Comparison of ENCODE assay signal across 9 mouse cellular contexts in genomic region chr11:113326387-113327011, GRCm38 (mm10).
DNase-seq lines count a peak whose midpoint lies in the region; ATAC-seq lines count a peak whose summit lies in the region.
"Had no signal": no experiment of that assay in that cellular context is flagged by ENCODE, and none has a peak within 500 bp of the region (broad histone marks: within the 10 kb centered on the region; RNA-seq: fewer than 3 reads in every experiment).

No protein-coding gene starts in this region.

- WGBS in intestine, embryonic 14.5 days: 26% methylated on average over 18 of the region's 18 CpGs
- WGBS in midbrain, embryonic 12.5 days: 23% methylated on average over 18 of the region's 18 CpGs

- H3K27me3 ChIP-seq in intestine, embryonic 14.5 days (replicated peaks; ENCODE audit: control insufficient read depth, insufficient read depth, low read length): no peaks in the 10 kb centered on the region
- H3K27me3 ChIP-seq in midbrain, embryonic 12.5 days: peaks cover 1% of the 10 kb centered on the region; the same call in 1 of the 2 replicates

- peak; percentile 39 for DNase-seq in ovary, postnatal 10 days (ENCODE audit: low spot score)
- DNase-seq in ovary, adult 18-20 months (ENCODE audit: low spot score): no peak
- DNase-seq in embryo, embryonic 10 days (ENCODE audit: low spot score): peak; percentile 82
- DNase-seq in gastrocnemius, postnatal 4 days (ENCODE audit: low spot score in 2 of 2): peak; percentile 51 to 69
- DNase-seq in intestine, embryonic 14.5 days (ENCODE audit: low spot score): peak; percentile 93
- peak; percentile 96 for DNase-seq in left cerebral cortex, postnatal 4 days
- DNase-seq in spleen, postnatal 4 days (ENCODE audit: low spot score in 2 of 2): peak; percentile 65 to 87

- no peaks in the 10 kb centered on the region for H3K9me3 ChIP-seq in intestine, embryonic 14.5 days (ENCODE audit: control insufficient read depth, low read length)
- H3K9me3 ChIP-seq in midbrain, embryonic 12.5 days: no peaks in the 10 kb centered on the region

- intact Hi-C loops in left cerebral cortex, postnatal 4 days (cut with DNase I): no loop called here

- no peaks in the 10 kb centered on the region for H3K36me3 ChIP-seq in intestine, embryonic 14.5 days (ENCODE audit: control insufficient read depth, insufficient read depth, low read length)
- no peaks in the 10 kb centered on the region for H3K36me3 ChIP-seq in midbrain, embryonic 12.5 days
- H3K36me3 ChIP-seq: G1E had no signal

- H3K27ac ChIP-seq in intestine, embryonic 14.5 days (ENCODE audit: low read depth): no peak overlapping the region
- peak overlapping the region; percentile 63 for H3K27ac ChIP-seq in midbrain, embryonic 12.5 days (replicated peaks)

- H3K4me1 ChIP-seq in intestine, embryonic 14.5 days (replicated peaks; ENCODE audit: control insufficient read depth, insufficient read depth, low read length): no peaks in the 10 kb centered on the region; the same call in 1 of the 2 replicates
- peaks cover 29% of the 10 kb centered on the region for H3K4me1 ChIP-seq in midbrain, embryonic 12.5 days

- no peak overlapping the region for H3K9ac ChIP-seq in intestine, embryonic 14.5 days (ENCODE audit: low read length)
- no peak overlapping the region for H3K9ac ChIP-seq in midbrain, embryonic 12.5 days (replicated peaks)

- peak overlapping the region; percentile 42 for H3K4me2 ChIP-seq in intestine, embryonic 14.5 days (ENCODE audit: low read length)
- H3K4me2 ChIP-seq in midbrain, embryonic 12.5 days (replicated peaks): peak overlapping the region; percentile 26

- H3K4me3 ChIP-seq in intestine, embryonic 14.5 days (ENCODE audit: low read depth, low read length): no peak overlapping the region
- H3K4me3 ChIP-seq in midbrain, embryonic 12.5 days: no peak overlapping the region

- ATAC-seq in intestine, embryonic 14.5 days (replicated peaks; ENCODE audit: low FRiP score, low TSS enrichment, low read depth): peak; percentile 71
- ATAC-seq in midbrain, embryonic 12.5 days (ENCODE audit: low FRiP score, low read depth): peak; percentile 79
